Mouse (Mus musculus) liver, embryonic 12.5 days (tissue): ENCODE measurements around the gene Csnk1d. TPM values are rescaled to one million over a fixed set of nuclear protein-coding genes. Genes with fewer than 3 reads are reported as not detected.

ENCODE experiments used
- ATAC-seq: fragments of 200-750 bp; cut with Nextera tagmentation; 2 replicates; pipeline ENCODE4 v1.8.0; 2017; ENCODE audit warnings: moderate number of reproducible peaks, mild to moderate bottlenecking, moderate library complexity
- H3K27ac ChIP-seq: fragments of 300-500 bp; sonication (generic); 2 replicates; pipeline ENCODE4 v1.5.1; 2016; ENCODE audit warnings: mild to moderate bottlenecking
- H3K27me3 ChIP-seq: fragments of 300-500 bp; sonication (generic); replicated peaks from 2 replicates; pipeline ENCODE4 v1.6.1; 2016; ENCODE audit warnings: mild to moderate bottlenecking, moderate library complexity
- H3K36me3 ChIP-seq: fragments of 300-500 bp; sonication (generic); 2 replicates; pipeline ENCODE4 v1.6.1; 2016; ENCODE audit warnings: mild to moderate bottlenecking, moderate library complexity
- H3K4me1 ChIP-seq: fragments of 300-500 bp; sonication (generic); 2 replicates; pipeline ENCODE4 v1.6.1; 2016
- H3K4me2 ChIP-seq: fragments of 300-500 bp; sonication (generic); 2 replicates; pipeline ENCODE4 v1.6.1; 2016; ENCODE audit warnings: mild to moderate bottlenecking, moderate library complexity
- H3K4me3 ChIP-seq: fragments of 300-500 bp; sonication (generic); 2 replicates; pipeline ENCODE4 v1.5.1; 2016; ENCODE audit warnings: mild to moderate bottlenecking, moderate library complexity
- H3K9ac ChIP-seq: fragments of 300-500 bp; sonication (generic); 2 replicates; pipeline ENCODE4 v1.6.1; 2016; ENCODE audit warnings: mild to moderate bottlenecking, moderate library complexity
- H3K9me3 ChIP-seq: fragments of 300-500 bp; sonication (generic); replicated peaks from 2 replicates; pipeline ENCODE4 v1.6.1; 2016; ENCODE audit warnings: mild to moderate bottlenecking, moderate library complexity
- WGBS: fragments of 180-500 bp; shearing (Covaris S2); methylation state at CpG from one replicate; pipeline ENCODE4 v1.1.7; 2016; ENCODE audit not compliant: insufficient replicate concordance; 5-methylcytosine and 5-hydroxymethylcytosine counted together
- polyA plus RNA-seq: library from polyadenylated mRNA; unstranded; fragments of >200 nt; fragmentation: Nextera tagmentation; extraction: Ambion mirVana; gene quantifications from 2 replicates; pipeline ENCODE4 v1.2.1, GENCODE M21; 2016

Gene Csnk1d
- polyA plus RNA-seq, 1 experiment from 2014 or later = 61.1 TPM

DNA sequence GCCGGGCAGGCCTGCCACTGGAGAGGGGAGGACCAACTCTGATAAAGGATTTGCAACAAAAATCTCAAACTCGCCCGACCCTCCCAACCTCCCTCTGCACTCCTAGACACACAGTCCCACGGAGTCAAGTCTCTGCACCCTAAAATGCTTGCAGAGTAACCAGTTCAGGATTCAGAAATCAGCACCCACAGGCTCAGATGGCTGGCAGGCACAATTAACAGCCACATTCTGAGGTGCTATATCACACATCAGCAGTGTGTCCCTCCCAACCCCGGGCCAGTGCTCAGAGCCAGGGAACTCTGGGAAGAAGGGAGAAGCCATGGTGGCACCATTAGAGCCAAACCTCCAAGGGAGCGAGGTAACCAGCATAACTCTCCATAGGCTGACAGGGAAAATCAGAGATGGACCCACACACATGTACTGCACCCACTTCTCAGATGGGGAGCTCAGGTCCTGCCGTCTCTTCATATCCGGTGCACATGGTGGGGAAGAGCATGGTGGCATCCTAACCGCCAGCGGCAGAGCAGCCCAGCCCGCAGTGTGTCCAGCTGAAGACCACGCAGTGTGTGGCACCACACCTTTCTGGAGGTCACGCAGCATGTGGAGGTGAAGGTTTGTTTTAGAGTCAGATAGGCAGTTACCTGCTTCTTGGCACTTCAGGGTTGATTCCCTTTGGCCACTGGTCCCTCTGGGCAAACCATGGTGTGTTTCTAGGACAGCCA, 28.9 kb downstream of the Csnk1d start:
- peak overlapping the region; percentile 38 for H3K27ac ChIP-seq
- H3K36me3 ChIP-seq = peaks cover 100% of the 10 kb centered on the region
- WGBS = 76% methylated on average over 13 of the region's 13 CpGs

DNA sequence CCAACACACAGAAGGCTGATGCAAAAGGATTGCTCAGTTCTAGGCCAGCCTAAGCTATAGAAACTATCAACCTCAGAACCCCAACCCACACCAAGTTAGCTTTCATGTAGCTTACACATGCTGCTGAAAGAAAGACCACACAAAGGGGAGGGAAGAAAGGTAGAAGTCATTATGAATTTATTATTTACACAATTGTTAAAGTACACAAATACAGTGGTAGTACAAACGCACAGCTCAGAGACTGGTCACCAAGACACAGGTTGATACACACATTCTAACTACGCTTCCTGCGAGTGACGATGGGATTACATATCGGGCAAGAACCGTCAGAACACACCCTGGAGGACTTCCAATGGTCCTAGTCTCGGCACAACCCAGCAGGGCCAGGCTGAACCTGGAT, 29.5 kb downstream of the Csnk1d start:
- Histone ChIP-seq H3K27ac (peak overlapping the region; percentile 38), H3K4me2 (no peak overlapping the region), H3K27me3 (no peaks in the 10 kb centered on the region), H3K9ac (no peak overlapping the region), H3K9me3 (no peaks in the 10 kb centered on the region), H3K4me1 (peaks cover 44% of the 10 kb centered on the region), H3K4me3 (no peak overlapping the region), H3K36me3 (peaks cover 100% of the 10 kb centered on the region)
- no peak for ATAC-seq
- WGBS = 79% methylated on average over 7 of the region's 7 CpGs

More for the DNA sequence above, 28.9 kb downstream of the Csnk1d start:
- H3K27me3 ChIP-seq = no peaks in the 10 kb centered on the region
- no peak overlapping the region for H3K4me3 ChIP-seq
- H3K4me1 ChIP-seq = peaks cover 39% of the 10 kb centered on the region
- ATAC-seq = peak; percentile 16; the same call in 1 of the 2 replicates
- no peak overlapping the region for H3K4me2 ChIP-seq
- no peaks in the 10 kb centered on the region for H3K9me3 ChIP-seq
- no peak overlapping the region for H3K9ac ChIP-seq

DNA sequence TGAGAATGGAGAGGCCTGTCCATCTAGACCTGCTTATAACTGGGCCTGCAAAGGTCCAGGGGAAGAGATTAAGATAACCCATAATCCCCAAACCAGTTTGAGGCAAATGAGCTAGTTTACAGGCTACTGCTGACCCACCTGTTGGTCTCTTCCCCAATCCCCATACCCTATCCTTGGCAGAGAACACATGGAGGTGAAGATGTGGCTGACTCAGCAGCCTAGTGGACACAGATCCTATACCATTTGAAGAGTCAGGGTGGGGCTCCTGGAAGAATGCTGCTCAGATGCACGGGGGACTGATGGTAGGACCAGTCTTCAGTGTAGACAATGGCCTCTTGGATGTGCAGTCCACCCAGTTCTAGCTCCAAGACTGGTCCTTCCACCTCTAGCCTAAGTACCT, 30.9 kb downstream of the Csnk1d start:
- Histone ChIP-seq H3K4me2 (no peak overlapping the region), H3K36me3 (peaks cover 100% of the 10 kb centered on the region), H3K4me1 (peaks cover 44% of the 10 kb centered on the region), H3K27ac (peak overlapping the region; percentile 56; the same call in 1 of the 2 replicates), H3K9me3 (no peaks in the 10 kb centered on the region), H3K27me3 (no peaks in the 10 kb centered on the region), H3K4me3 (no peak overlapping the region), H3K9ac (no peak overlapping the region)
- 55% methylated on average over 1 of the region's 1 CpGs for WGBS
- ATAC-seq = no peak

DNA sequence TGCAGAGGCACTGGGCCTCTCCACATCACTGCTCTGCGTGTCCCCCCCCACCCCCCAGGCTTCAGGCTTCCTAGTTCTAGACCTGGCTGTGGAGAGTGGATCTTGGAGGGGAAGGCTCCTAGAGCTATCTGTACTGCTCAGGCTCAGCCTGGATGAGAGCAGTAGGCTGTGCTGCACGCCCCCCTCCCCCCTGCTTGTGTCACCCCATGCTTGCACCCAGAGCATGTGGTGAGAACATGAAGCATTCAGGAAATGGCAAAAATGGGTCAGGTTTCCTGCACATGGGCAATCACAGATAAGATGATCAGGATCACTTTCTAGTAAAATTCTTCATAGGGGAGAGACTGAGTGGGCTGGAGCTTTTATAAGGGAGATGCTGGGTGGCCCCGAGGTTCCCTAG, 31.6 kb downstream of the Csnk1d start:
- H3K4me3 ChIP-seq = no peak overlapping the region
- H3K4me2 ChIP-seq = no peak overlapping the region
- H3K9me3 ChIP-seq = no peaks in the 10 kb centered on the region
- H3K4me1 ChIP-seq = peaks cover 47% of the 10 kb centered on the region
- peaks cover 100% of the 10 kb centered on the region for H3K36me3 ChIP-seq
- 44% methylated on average over 3 of the region's 3 CpGs for WGBS
- H3K27ac ChIP-seq = peak overlapping the region; percentile 56
- H3K27me3 ChIP-seq = no peaks in the 10 kb centered on the region
- H3K9ac ChIP-seq = no peak overlapping the region
- ATAC-seq = peak; percentile 25; the same call in 1 of the 2 replicates

DNA sequence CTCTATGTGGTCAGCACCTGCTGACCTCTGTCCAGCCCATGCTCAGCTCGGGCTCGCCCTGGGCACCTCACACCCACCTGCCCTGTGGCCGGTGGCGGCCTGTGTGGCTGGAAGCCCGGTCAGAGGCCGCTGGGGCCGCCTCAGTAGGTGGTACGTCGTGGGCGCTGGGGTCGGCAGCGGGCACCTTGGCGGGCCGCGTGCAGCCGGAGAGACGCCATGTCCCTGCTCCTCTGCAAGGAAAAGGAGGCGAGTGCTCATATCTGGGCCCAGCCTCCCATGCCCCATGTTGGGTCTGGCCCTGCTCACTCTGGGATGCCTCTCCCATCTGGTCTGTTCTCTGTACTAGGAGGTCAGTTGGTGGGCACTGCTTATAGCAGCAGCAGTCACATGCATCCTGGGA, 32.1 kb downstream of the Csnk1d start:
- H3K4me2 ChIP-seq = no peak overlapping the region
- no peak overlapping the region for H3K4me3 ChIP-seq
- no peaks in the 10 kb centered on the region for H3K9me3 ChIP-seq
- peak overlapping the region; percentile 56 for H3K27ac ChIP-seq
- ATAC-seq = 0 out of 2 replicates have a peak, but pooled peaks have one; percentile 7
- peaks cover 50% of the 10 kb centered on the region for H3K4me1 ChIP-seq
- WGBS = 92% methylated on average over 18 of the region's 18 CpGs
- no peaks in the 10 kb centered on the region for H3K27me3 ChIP-seq
- H3K36me3 ChIP-seq = peaks cover 100% of the 10 kb centered on the region
- no peak overlapping the region for H3K9ac ChIP-seq

DNA sequence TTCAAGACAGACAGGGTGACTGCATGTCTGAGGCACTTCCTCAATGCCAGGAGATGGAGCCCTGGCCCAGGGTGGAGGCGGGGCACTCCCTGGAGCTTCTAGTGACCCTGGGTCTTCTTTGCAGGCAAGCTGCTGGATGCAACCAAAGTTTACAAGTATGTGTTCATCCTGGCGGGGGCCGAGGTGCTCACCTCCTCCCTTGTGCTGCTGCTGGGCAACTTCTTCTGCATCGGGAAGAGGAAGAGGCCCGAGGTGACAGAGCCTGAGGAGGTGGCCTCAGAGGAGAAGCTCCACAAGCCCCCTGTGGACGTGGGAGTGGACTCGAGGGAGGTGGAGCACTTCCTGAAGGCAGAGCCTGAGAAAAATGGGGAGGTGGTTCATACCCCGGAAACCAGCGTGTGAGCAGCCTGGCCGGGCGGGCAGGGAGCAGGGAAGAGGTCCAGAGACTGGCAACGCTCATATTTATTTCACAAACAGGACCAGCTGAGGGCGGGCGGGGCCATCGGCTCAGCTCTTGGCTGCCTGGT, 33.3 kb downstream of the Csnk1d start:
- H3K9me3 ChIP-seq = no peaks in the 10 kb centered on the region
- H3K27me3 ChIP-seq = no peaks in the 10 kb centered on the region
- no peak overlapping the region for H3K4me3 ChIP-seq
- peak overlapping the region; percentile 41; the same call in 1 of the 2 replicates for H3K27ac ChIP-seq
- 59% methylated on average over 15 of the region's 15 CpGs for WGBS
- H3K4me2 ChIP-seq = no peak overlapping the region
- no peak overlapping the region; the same call in 1 of the 2 replicates for H3K9ac ChIP-seq
- ATAC-seq = no peak
- H3K4me1 ChIP-seq = peaks cover 63% of the 10 kb centered on the region
- H3K36me3 ChIP-seq = peaks cover 98% of the 10 kb centered on the region

DNA sequence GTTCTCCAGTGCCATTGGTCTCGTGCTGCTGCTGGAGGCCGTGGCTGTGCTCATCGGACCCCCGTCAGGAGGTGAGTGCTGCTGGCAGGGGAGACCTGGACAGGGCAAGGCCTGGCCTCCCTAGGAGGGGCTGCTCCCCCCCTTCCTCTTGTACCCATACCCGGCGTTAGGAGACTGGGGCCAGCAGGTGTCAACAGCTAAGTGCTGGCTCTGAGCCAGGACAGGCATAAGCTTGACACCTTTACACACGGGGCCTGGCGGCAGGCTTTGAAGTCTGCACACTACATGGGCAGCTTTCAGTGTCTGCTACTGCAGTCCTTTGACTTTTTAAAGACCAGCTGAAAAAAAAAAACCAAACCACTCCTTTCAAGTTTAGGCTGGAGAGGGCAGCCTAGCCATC, 34.1 kb downstream of the Csnk1d start:
- no peak overlapping the region for H3K4me3 ChIP-seq
- no peaks in the 10 kb centered on the region for H3K27me3 ChIP-seq
- H3K36me3 ChIP-seq = peaks cover 94% of the 10 kb centered on the region
- H3K9ac ChIP-seq = no peak overlapping the region
- 83% methylated on average over 8 of the region's 8 CpGs for WGBS
- ATAC-seq = no peak
- H3K9me3 ChIP-seq = no peaks in the 10 kb centered on the region
- H3K27ac ChIP-seq = peak overlapping the region; percentile 42; the same call in 1 of the 2 replicates
- peaks cover 70% of the 10 kb centered on the region for H3K4me1 ChIP-seq
- no peak overlapping the region for H3K4me2 ChIP-seq

DNA sequence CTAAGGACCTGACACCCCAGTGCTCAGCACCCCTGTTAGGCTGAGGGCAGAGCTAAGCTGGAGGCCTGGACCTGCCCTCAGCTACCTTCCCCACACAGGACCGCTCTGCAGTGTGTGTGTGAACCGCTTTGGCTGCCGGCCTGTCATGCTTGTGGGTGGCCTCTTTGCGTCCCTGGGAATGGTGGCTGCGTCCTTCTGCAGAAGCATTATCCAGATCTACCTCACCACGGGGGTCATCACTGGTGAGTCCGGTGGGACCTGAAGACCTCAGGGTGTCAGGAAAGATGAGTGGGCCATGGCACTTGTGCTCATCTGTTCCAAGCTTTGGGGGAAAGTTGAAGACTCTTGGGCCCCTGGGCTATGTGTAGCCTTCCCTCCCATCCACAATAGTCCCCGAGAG, 35.4 kb downstream of the Csnk1d start:
- Histone ChIP-seq H3K4me3 (no peak overlapping the region), H3K9ac (no peak overlapping the region), H3K27ac (no peak overlapping the region), H3K27me3 (no peaks in the 10 kb centered on the region), H3K36me3 (peaks cover 80% of the 10 kb centered on the region), H3K4me2 (no peak overlapping the region), H3K9me3 (no peaks in the 10 kb centered on the region), H3K4me1 (peaks cover 81% of the 10 kb centered on the region)
- WGBS = 90% methylated on average over 8 of the region's 8 CpGs
- ATAC-seq = no peak

DNA sequence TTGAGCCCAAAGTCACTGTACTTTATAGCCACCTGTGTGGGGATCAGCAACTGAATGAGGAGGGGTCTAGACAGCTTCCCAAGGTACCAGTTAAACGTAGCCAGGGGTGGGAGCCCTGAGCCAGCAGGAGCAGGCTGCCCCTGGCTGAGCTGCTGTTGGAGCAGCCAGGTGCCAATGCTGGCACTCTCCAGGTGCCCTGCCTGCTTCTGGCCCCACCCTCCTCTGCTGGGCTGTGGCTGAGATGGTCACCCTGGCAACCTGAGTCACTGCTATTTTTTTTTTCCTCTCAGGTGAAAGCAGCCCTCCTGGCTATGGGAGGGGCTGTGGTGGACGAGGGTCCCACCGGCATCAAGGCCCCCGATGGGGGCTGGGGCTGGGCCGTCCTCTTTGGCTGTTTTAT, 36.2 kb downstream of the Csnk1d start:
- H3K4me1 ChIP-seq = peaks cover 82% of the 10 kb centered on the region
- H3K4me2 ChIP-seq = no peak overlapping the region
- no peaks in the 10 kb centered on the region for H3K9me3 ChIP-seq
- peak overlapping the region; percentile 15; the same call in 1 of the 2 replicates for H3K27ac ChIP-seq
- 84% methylated on average over 5 of the region's 5 CpGs for WGBS
- peak overlapping the region; percentile 33; the same call in 1 of the 2 replicates for H3K9ac ChIP-seq
- H3K4me3 ChIP-seq = no peak overlapping the region
- no peak for ATAC-seq
- H3K27me3 ChIP-seq = no peaks in the 10 kb centered on the region
- peaks cover 73% of the 10 kb centered on the region for H3K36me3 ChIP-seq

DNA sequence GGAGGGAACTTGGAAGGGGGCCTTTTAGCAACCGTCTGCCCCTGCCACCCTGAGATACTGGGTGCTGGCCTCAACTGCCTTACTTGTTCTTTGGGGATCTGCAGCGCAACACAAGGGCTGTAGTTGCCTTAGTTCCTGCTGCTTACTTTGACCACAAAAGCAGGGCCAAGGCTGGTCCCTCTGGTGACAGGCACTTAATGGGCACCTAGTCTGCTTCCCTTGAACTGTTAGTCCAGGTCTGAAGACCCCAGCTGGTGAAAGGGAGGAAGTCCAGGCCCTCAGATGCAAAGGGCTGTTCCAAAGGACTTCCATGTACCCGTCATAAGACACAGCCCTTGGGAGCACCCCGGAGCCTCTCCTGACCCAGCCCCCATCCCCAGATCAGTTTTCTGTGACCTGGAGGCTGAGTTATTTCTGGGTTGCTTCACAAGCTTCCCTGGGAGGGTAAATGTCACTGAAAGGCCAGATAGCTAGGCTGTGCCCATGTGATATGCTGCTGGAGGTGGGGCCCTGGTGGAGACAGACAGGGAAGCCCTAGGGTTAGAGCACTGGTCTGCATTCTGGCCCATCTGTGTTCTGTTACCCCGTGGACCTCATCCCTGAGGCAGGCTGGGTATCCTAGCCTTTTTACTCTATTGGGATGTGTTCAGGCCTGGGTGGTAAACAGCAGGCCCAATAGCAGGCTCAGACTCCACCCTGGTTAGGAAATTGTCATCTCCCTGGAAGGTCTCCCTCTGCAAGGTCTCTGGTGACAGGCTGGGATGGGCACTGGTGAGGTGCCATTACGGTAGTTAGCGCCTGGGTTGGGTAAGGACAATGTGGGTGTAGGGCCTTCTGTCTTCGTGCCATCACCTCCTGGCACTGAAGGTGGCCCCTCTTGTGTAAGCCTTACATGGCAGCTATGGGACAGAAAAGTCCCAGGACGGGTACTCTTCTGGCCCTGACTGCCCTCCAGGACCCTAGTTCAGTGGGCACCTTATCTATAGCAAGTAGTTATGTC, 39.1 kb downstream of the Csnk1d start:
- Histone ChIP-seq H3K9me3 (no peaks in the 10 kb centered on the region), H3K9ac (peak overlapping the region; percentile 72), H3K27ac (peak overlapping the region; percentile 95), H3K4me2 (peak overlapping the region; percentile 96), H3K4me3 (peak overlapping the region; percentile 76), H3K27me3 (peaks cover 14% of the 10 kb centered on the region), H3K36me3 (peaks cover 44% of the 10 kb centered on the region), H3K4me1 (peaks cover 73% of the 10 kb centered on the region)
- WGBS = 58% methylated on average over 9 of the region's 9 CpGs
- ATAC-seq = peak; percentile 65

DNA sequence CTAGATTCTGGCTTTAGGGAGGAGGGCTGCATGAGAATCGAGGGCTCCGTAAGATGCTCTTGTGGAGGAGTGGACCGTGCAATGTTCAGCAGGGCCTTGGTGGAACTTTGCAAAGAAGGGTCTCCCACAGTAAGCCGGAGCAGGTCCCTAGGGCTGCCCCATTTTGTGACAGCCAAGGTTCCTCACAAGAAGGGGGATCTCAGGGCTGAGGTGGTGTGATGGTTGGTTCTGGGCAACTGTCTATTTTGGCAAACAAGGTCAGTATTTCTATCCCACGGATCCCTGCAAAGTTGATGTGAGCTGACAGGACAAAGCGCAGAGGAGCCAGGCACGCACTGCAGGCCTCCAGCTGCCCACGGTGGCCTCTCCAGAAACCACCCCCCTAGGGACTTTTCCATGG, 39.9 kb downstream of the Csnk1d start:
- Histone ChIP-seq H3K4me1 (peaks cover 70% of the 10 kb centered on the region), H3K9me3 (no peaks in the 10 kb centered on the region), H3K27ac (peak overlapping the region; percentile 95), H3K4me3 (peak overlapping the region; percentile 76), H3K27me3 (peaks cover 22% of the 10 kb centered on the region), H3K4me2 (peak overlapping the region; percentile 96), H3K9ac (peak overlapping the region; percentile 72), H3K36me3 (peaks cover 36% of the 10 kb centered on the region)
- 26% methylated on average over 8 of the region's 8 CpGs for WGBS
- ATAC-seq = no peak
